ENCODE assay signal across 17 mouse cellular contexts in the genomic region with DNA sequence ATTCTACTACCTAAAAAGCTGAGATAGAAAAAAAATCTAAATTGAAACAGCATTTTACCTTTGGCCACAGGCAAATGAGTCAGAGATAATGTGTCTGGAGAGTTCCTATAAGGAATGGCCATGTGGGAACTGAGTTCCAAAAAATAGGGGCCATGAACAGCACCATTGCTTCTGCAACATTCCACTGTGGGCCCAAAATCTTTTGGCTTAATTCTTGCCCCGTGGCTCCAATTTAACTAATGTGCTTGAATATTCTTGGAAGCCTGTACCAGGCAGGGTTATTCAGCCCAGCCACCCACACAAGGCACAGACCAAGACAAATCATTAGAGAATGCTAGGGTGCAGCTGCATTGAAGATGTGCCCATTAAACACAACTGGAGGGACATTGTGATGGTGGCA. TPM values are rescaled to one million over a fixed set of nuclear protein-coding genes. Genes with fewer than 3 reads are reported as not detected.
"Had no signal": no experiment of that assay in that cellular context is flagged by ENCODE, and none has a peak within 500 bp of the region (broad histone marks: within the 10 kb centered on the region; RNA-seq: fewer than 3 reads in every experiment).

No protein-coding gene starts in this region.

- DNase-seq: gastrocnemius, adult 2 months; gastrocnemius, postnatal 10 days; gastrocnemius, postnatal 25 days; heart, adult 18-20 months; heart, postnatal 14 days; heart, postnatal 36 days; kidney, adult 11 months; kidney, adult 2 months; kidney, adult 9 months; kidney, postnatal 14 days; kidney, postnatal 36 days; layer of hippocampus, adult 9-11 months; layer of hippocampus, postnatal 36 days; liver; liver, embryonic 13.5 days had no signal

RNA-seq across cellular contexts. Expression of a gene that starts 6.8 kb away (rescaled TPM):
- total RNA-seq: granulocyte monocyte progenitor cell, adult 5-6 weeks; hematopoietic stem cell, adult 5-6 weeks had no signal
